Mouse (Mus musculus): Measurements from ENCODE around the gene Steap2.

DNA sequence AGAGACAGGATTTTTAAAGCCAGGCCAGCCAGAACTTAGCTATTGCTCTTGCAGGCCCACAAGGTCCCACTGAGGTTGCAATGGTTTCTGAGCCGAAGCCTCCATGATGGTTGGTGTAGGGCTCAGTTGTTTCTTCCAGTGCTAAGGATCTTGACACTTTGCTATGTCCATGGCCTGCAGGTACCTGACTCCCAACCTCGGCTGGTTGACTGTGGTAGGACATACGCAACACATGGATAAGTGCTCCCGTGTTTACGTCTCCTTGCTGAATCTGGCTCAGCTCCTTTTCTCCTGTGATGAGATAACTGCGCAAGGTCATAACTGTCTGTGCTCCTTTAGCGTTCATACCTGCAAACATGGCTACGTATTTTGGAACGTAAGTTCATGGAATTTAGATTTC, 40.1 kb upstream of the Steap2 start:
- TF ChIP-seq CTCF (IDR thresholded peaks at IDR 0.05; ENCODE audit: extremely low read depth, insufficient read depth, low read length) (no peak), POLR2A (IDR thresholded peaks at IDR 0.05; ENCODE audit: extremely low read depth, insufficient read depth, low read length) (no peak)

Measured in cortical plate, adult 2 months (tissue).